Mouse (Mus musculus): ENCODE data around the gene H2-Q7. TPM values are rescaled to one million over a fixed set of nuclear protein-coding genes. Genes with fewer than 3 reads are reported as not detected.
"Not testable (repeated sequence)": the region's sequence is repeated elsewhere in the genome, so short reads cannot be mapped to it uniquely, and the experiment has no call there.

The H2-Q7 gene
- polyA plus RNA-seq, 1 experiment from 2014 or later: 4.6 TPM

- H3K4me1 ChIP-seq (ENCODE audit: control insufficient read depth, insufficient read depth, low read length); H3K9ac ChIP-seq (ENCODE audit: low read depth, low read length); H3K4me2 ChIP-seq (ENCODE audit: low read length); H3K4me3 ChIP-seq (ENCODE audit: low read depth, low read length); H3K27me3 ChIP-seq (ENCODE audit: control insufficient read depth, insufficient read depth, low read depth, low read length); H3K27ac ChIP-seq (ENCODE audit: low read length); ATAC-seq; H3K36me3 ChIP-seq (ENCODE audit: control insufficient read depth, insufficient read depth, low read length); H3K9me3 ChIP-seq (replicated peaks; ENCODE audit: control insufficient read depth, low read length, poor library complexity, severe bottlenecking): not testable (repeated sequence)
- WGBS: 91% methylated on average over 3 of the region's 3 CpGs
Observed at GRCm38 (mm10) chr17:35432167-35432566, 6.8 kb upstream of the H2-Q7 start.

- H3K4me1 ChIP-seq (ENCODE audit: control insufficient read depth, insufficient read depth, low read length); H3K9ac ChIP-seq (ENCODE audit: low read depth, low read length); H3K27me3 ChIP-seq (ENCODE audit: control insufficient read depth, insufficient read depth, low read depth, low read length); H3K36me3 ChIP-seq (ENCODE audit: control insufficient read depth, insufficient read depth, low read length); H3K27ac ChIP-seq (ENCODE audit: low read length); ATAC-seq; H3K4me2 ChIP-seq (ENCODE audit: low read length); H3K4me3 ChIP-seq (ENCODE audit: low read depth, low read length); H3K9me3 ChIP-seq (replicated peaks; ENCODE audit: control insufficient read depth, low read length, poor library complexity, severe bottlenecking): not testable (repeated sequence)
- WGBS: 13% methylated on average over 8 of the region's 8 CpGs
Observed at GRCm38 (mm10) chr17:35434836-35435235, 4.1 kb upstream of the H2-Q7 start.

- not testable (repeated sequence) for H3K9ac ChIP-seq (ENCODE audit: low read depth, low read length); H3K27ac ChIP-seq (ENCODE audit: low read length); ATAC-seq; H3K27me3 ChIP-seq (ENCODE audit: control insufficient read depth, insufficient read depth, low read depth, low read length); H3K4me3 ChIP-seq (ENCODE audit: low read depth, low read length); H3K4me1 ChIP-seq (ENCODE audit: control insufficient read depth, insufficient read depth, low read length); H3K4me2 ChIP-seq (ENCODE audit: low read length); H3K9me3 ChIP-seq (replicated peaks; ENCODE audit: control insufficient read depth, low read length, poor library complexity, severe bottlenecking); H3K36me3 ChIP-seq (ENCODE audit: control insufficient read depth, insufficient read depth, low read length)
- 71% methylated on average over 3 of the region's 3 CpGs for WGBS
Observed at GRCm38 (mm10) chr17:35435577-35435976, 3.4 kb upstream of the H2-Q7 start.

- not testable (repeated sequence) for ATAC-seq
- WGBS: 56% methylated on average over 1 of the region's 1 CpGs
Observed at GRCm38 (mm10) chr17:35437386-35437936, 1.5 kb upstream of the H2-Q7 start.

GRCm38 (mm10) chr17:35438395-35438794 is 560 bp upstream of the H2-Q7 start:
- H3K9ac ChIP-seq (ENCODE audit: low read depth, low read length); H3K4me3 ChIP-seq (ENCODE audit: low read depth, low read length); H3K9me3 ChIP-seq (replicated peaks; ENCODE audit: control insufficient read depth, low read length, poor library complexity, severe bottlenecking); ATAC-seq; H3K4me2 ChIP-seq (ENCODE audit: low read length); H3K27me3 ChIP-seq (ENCODE audit: control insufficient read depth, insufficient read depth, low read depth, low read length); H3K27ac ChIP-seq (ENCODE audit: low read length); H3K36me3 ChIP-seq (ENCODE audit: control insufficient read depth, insufficient read depth, low read length); H3K4me1 ChIP-seq (ENCODE audit: control insufficient read depth, insufficient read depth, low read length): not testable (repeated sequence)
- WGBS: 83% methylated on average over 1 of the region's 3 CpGs

More at GRCm38 (mm10) chr17:35437386-35437936, 1.5 kb upstream of the H2-Q7 start:
- H3K9me3 ChIP-seq (replicated peaks; ENCODE audit: control insufficient read depth, low read length, poor library complexity, severe bottlenecking); H3K27ac ChIP-seq (ENCODE audit: low read length); H3K4me2 ChIP-seq (ENCODE audit: low read length); H3K9ac ChIP-seq (ENCODE audit: low read depth, low read length); H3K4me1 ChIP-seq (ENCODE audit: control insufficient read depth, insufficient read depth, low read length); H3K27me3 ChIP-seq (ENCODE audit: control insufficient read depth, insufficient read depth, low read depth, low read length); H3K36me3 ChIP-seq (ENCODE audit: control insufficient read depth, insufficient read depth, low read length); H3K4me3 ChIP-seq (ENCODE audit: low read depth, low read length): not testable (repeated sequence)

- not testable (repeated sequence) for H3K27ac ChIP-seq (ENCODE audit: low read length); H3K4me1 ChIP-seq (ENCODE audit: control insufficient read depth, insufficient read depth, low read length); H3K36me3 ChIP-seq (ENCODE audit: control insufficient read depth, insufficient read depth, low read length); H3K9me3 ChIP-seq (replicated peaks; ENCODE audit: control insufficient read depth, low read length, poor library complexity, severe bottlenecking); H3K27me3 ChIP-seq (ENCODE audit: control insufficient read depth, insufficient read depth, low read depth, low read length)
- peak overlapping the region; percentile 50 for H3K4me3 ChIP-seq (ENCODE audit: low read depth, low read length)
- H3K4me2 ChIP-seq (ENCODE audit: low read length): peak overlapping the region; percentile 85
- under 1% methylated on average over 39 of the region's 48 CpGs for WGBS
- H3K9ac ChIP-seq (ENCODE audit: low read depth, low read length): peak overlapping the region; percentile 75
- ATAC-seq: peak; percentile 74
Observed at GRCm38 (mm10) chr17:35439295-35439747, 366 bp downstream of the H2-Q7 start.

GRCm38 (mm10) chr17:35439925-35440645 is 1.1 kb downstream of the H2-Q7 start:
- not testable (repeated sequence) for H3K27me3 ChIP-seq (ENCODE audit: control insufficient read depth, insufficient read depth, low read depth, low read length); ATAC-seq; H3K4me3 ChIP-seq (ENCODE audit: low read depth, low read length); H3K9me3 ChIP-seq (replicated peaks; ENCODE audit: control insufficient read depth, low read length, poor library complexity, severe bottlenecking); H3K4me1 ChIP-seq (ENCODE audit: control insufficient read depth, insufficient read depth, low read length); H3K36me3 ChIP-seq (ENCODE audit: control insufficient read depth, insufficient read depth, low read length); H3K9ac ChIP-seq (ENCODE audit: low read depth, low read length); H3K27ac ChIP-seq (ENCODE audit: low read length)
- WGBS: 50% methylated on average over 25 of the region's 27 CpGs
- H3K4me2 ChIP-seq (ENCODE audit: low read length): 0 out of 2 replicates have a peak overlapping the region, but pooled peaks have one; percentile 16

GRCm38 (mm10) chr17:35442376-35442775 is 3.4 kb downstream of the H2-Q7 start:
- H3K36me3 ChIP-seq (ENCODE audit: control insufficient read depth, insufficient read depth, low read length); H3K9ac ChIP-seq (ENCODE audit: low read depth, low read length); H3K4me2 ChIP-seq (ENCODE audit: low read length); H3K27me3 ChIP-seq (ENCODE audit: control insufficient read depth, insufficient read depth, low read depth, low read length); ATAC-seq; H3K4me3 ChIP-seq (ENCODE audit: low read depth, low read length); H3K27ac ChIP-seq (ENCODE audit: low read length); H3K4me1 ChIP-seq (ENCODE audit: control insufficient read depth, insufficient read depth, low read length); H3K9me3 ChIP-seq (replicated peaks; ENCODE audit: control insufficient read depth, low read length, poor library complexity, severe bottlenecking): not testable (repeated sequence)
- 90% methylated on average over 2 of the region's 2 CpGs for WGBS

- WGBS: 96% methylated on average over 2 of the region's 2 CpGs
- not testable (repeated sequence) for H3K36me3 ChIP-seq (ENCODE audit: control insufficient read depth, insufficient read depth, low read length); H3K4me1 ChIP-seq (ENCODE audit: control insufficient read depth, insufficient read depth, low read length); H3K4me3 ChIP-seq (ENCODE audit: low read depth, low read length); H3K27me3 ChIP-seq (ENCODE audit: control insufficient read depth, insufficient read depth, low read depth, low read length); ATAC-seq; H3K9ac ChIP-seq (ENCODE audit: low read depth, low read length); H3K27ac ChIP-seq (ENCODE audit: low read length); H3K9me3 ChIP-seq (replicated peaks; ENCODE audit: control insufficient read depth, low read length, poor library complexity, severe bottlenecking); H3K4me2 ChIP-seq (ENCODE audit: low read length)
Observed at GRCm38 (mm10) chr17:35444510-35444909, 5.6 kb downstream of the H2-Q7 start.

Measured in midbrain, embryonic 16.5 days (tissue).